Mouse (Mus musculus): ENCODE data around the gene Acp5.

Acp5 gene

GRCm38 (mm10) chr9:22143108-22144037 lies 7.9 kb upstream of the Acp5 start:
- DNase-seq (ENCODE audit: low read depth, low spot score), result no peak

- DNase-seq (ENCODE audit: low read depth, low spot score), result no peak
Measured at GRCm38 (mm10) chr9:22139746-22140145, 4.2 kb upstream of the Acp5 start.

GRCm38 (mm10) chr9:22138480-22138879 lies 3.0 kb upstream of the Acp5 start:
- no peak for DNase-seq (ENCODE audit: low read depth, low spot score)

- no peak for DNase-seq (ENCODE audit: low read depth, low spot score)
Measured at GRCm38 (mm10) chr9:22136765-22137547, 1.4 kb upstream of the Acp5 start.

- no peak for DNase-seq (ENCODE audit: low read depth, low spot score)
Measured at GRCm38 (mm10) chr9:22134988-22135643, 395 bp downstream of the Acp5 start.

- no peak for DNase-seq (ENCODE audit: low read depth, low spot score)
Measured at GRCm38 (mm10) chr9:22134246-22134890, 1.1 kb downstream of the Acp5 start.

- no peak for DNase-seq (ENCODE audit: low read depth, low spot score)
Measured at GRCm38 (mm10) chr9:22132220-22132619, 3.3 kb downstream of the Acp5 start.

- DNase-seq (ENCODE audit: low read depth, low spot score), result no peak
Measured at GRCm38 (mm10) chr9:22131226-22131981, 4.1 kb downstream of the Acp5 start.

- no peak for DNase-seq (ENCODE audit: low read depth, low spot score)
Measured at GRCm38 (mm10) chr9:22125246-22126027, 10.1 kb downstream of the Acp5 start.

- DNase-seq (ENCODE audit: low read depth, low spot score), result no peak
Measured at GRCm38 (mm10) chr9:22124169-22124568, 11.3 kb downstream of the Acp5 start.

GRCm38 (mm10) chr9:22123069-22123609 lies 12.4 kb downstream of the Acp5 start:
- no peak for DNase-seq (ENCODE audit: low read depth, low spot score)

- DNase-seq (ENCODE audit: low read depth, low spot score), result no peak
Measured at GRCm38 (mm10) chr9:22122005-22122404, 13.5 kb downstream of the Acp5 start.

- DNase-seq (ENCODE audit: low read depth, low spot score), result no peak
Measured at GRCm38 (mm10) chr9:22121545-22121944, 14.0 kb downstream of the Acp5 start.

- no peak for DNase-seq (ENCODE audit: low read depth, low spot score)
Measured at GRCm38 (mm10) chr9:22119543-22119942, 16.0 kb downstream of the Acp5 start.

GRCm38 (mm10) chr9:22117754-22118456 lies 17.6 kb downstream of the Acp5 start:
- peak; percentile 4 for DNase-seq (ENCODE audit: low read depth, low spot score)

- DNase-seq (ENCODE audit: low read depth, low spot score), result peak; percentile 93
Measured at GRCm38 (mm10) chr9:22116740-22117426, 18.6 kb downstream of the Acp5 start, which contains the start of gene Elof1. Gene Elof1, minus strand, starts transcription at chr9:22117172.

GRCm38 (mm10) chr9:22116086-22116485 lies 19.4 kb downstream of the Acp5 start:
- no peak for DNase-seq (ENCODE audit: low read depth, low spot score)

- DNase-seq (ENCODE audit: low read depth, low spot score), result no peak
Measured at GRCm38 (mm10) chr9:22115635-22116034, 19.9 kb downstream of the Acp5 start.

Data from brain, embryonic 18.5 days (tissue).